8 mouse cellular contexts compared by ENCODE assay signal in the genomic region with DNA sequence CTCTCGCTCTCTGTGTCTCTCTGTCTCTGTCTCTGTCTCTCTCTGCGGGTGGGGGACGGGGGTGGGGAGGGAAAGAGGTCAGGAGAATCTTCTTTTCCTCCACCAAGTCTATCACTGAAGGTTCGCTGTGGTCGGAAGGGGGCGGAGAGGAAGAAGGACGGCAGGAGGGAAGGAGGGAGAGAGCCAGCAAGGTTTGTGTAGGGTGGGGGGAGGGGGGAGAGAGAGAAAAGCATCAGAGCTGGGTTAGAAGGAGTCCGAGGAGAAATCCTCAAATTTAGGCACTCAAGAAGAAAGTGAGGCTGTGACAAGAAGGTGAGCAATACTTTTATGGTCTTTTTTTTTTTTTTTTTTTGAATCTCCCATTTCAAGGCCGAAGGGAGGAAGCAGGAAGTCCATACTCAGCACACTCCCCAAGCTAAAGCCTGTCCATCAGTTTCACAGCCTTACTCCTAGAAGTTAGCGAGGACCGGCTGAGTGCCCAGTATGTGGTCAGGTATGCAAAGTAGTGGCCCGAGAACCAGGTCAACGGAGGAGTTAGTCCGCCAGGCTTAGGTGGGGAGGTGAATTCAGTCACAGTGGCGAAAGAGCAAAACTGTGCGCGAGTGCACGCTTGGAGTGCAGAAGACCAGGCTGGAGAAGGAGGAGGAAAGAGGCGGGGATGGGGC. TPM values are rescaled to one million over a fixed set of nuclear protein-coding genes. Genes with fewer than 3 reads are reported as not detected.
A peak's percentile ranks its signal among the peaks of the same experiment; 100 is the strongest.
DNase-seq lines count a peak whose midpoint lies in the region; ATAC-seq and TF ChIP-seq lines count a peak whose summit lies in the region.

No protein-coding gene starts in this region.

- H3K9me3 ChIP-seq in forebrain, embryonic 10.5 days: no peaks in the 10 kb centered on the region
- H3K9me3 ChIP-seq in hindbrain, embryonic 16.5 days (ENCODE audit: control insufficient read depth, low read length): no peaks in the 10 kb centered on the region
- H3K9me3 ChIP-seq in liver, embryonic 13.5 days (replicated peaks): no peaks in the 10 kb centered on the region
- no peaks in the 10 kb centered on the region for H3K9me3 ChIP-seq in neural tube, embryonic 15.5 days (replicated peaks)

- peak overlapping the region; percentile 71 for H3K4me3 ChIP-seq in bone marrow macrophage, adult 2 months (ENCODE audit: insufficient read depth, low read length)
- H3K4me3 ChIP-seq in forebrain, embryonic 10.5 days: peak overlapping the region; percentile 67
- H3K4me3 ChIP-seq in hindbrain, embryonic 16.5 days (ENCODE audit: low read length): peak overlapping the region; percentile 62
- H3K4me3 ChIP-seq in liver, embryonic 13.5 days (replicated peaks): peak overlapping the region; percentile 72
- peak overlapping the region; percentile 56 for H3K4me3 ChIP-seq in neural tube, embryonic 15.5 days (replicated peaks)

- no peak for TF ChIP-seq CTCF in bone marrow macrophage, adult 2 months (IDR thresholded peaks at IDR 0.05; ENCODE audit: low read depth, low read length)

- ATAC-seq in hindbrain, embryonic 16.5 days: peak; percentile 55; the same call in 1 of the 2 replicates
- peak; percentile 3; the same call in 1 of the 2 replicates for ATAC-seq in liver, embryonic 13.5 days (ENCODE audit: low read depth)
- ATAC-seq in neural tube, embryonic 15.5 days (ENCODE audit: low FRiP score): peak; percentile 33; the same call in 1 of the 2 replicates

- peak overlapping the region; percentile 67 for H3K4me2 ChIP-seq in hindbrain, embryonic 16.5 days (ENCODE audit: low read length)
- peak overlapping the region; percentile 87 for H3K4me2 ChIP-seq in liver, embryonic 13.5 days
- H3K4me2 ChIP-seq in neural tube, embryonic 15.5 days: peak overlapping the region; percentile 63

- DNase-seq in right cerebral cortex, postnatal 25 days: peak; percentile 12
- DNase-seq in right cerebral cortex, postnatal 14 days: no peak
- peak; percentile 19 for DNase-seq in forebrain, embryonic 10.5 days (ENCODE audit: extremely low spot score, low spot score)
- DNase-seq in liver, embryonic 13.5 days: peak; percentile 9
- DNase-seq in layer of hippocampus, postnatal 14 days (ENCODE audit: low spot score in 2 of 2): no peak

- peaks cover 100% of the 10 kb centered on the region for H3K27me3 ChIP-seq in forebrain, embryonic 10.5 days (ENCODE audit: poor library complexity, severe bottlenecking)
- peaks cover 2% of the 10 kb centered on the region; the same call in 1 of the 2 replicates for H3K27me3 ChIP-seq in hindbrain, embryonic 16.5 days (replicated peaks; ENCODE audit: control insufficient read depth, insufficient read depth, low read length)
- no peaks in the 10 kb centered on the region; the same call in 1 of the 2 replicates for H3K27me3 ChIP-seq in liver, embryonic 13.5 days
- H3K27me3 ChIP-seq in neural tube, embryonic 15.5 days (replicated peaks): peaks cover 4% of the 10 kb centered on the region; the same call in 1 of the 2 replicates

- TF ChIP-seq POLR2A in bone marrow macrophage, adult 2 months (IDR thresholded peaks at IDR 0.05; ENCODE audit: borderline replicate concordance, low read depth, low read length): no peak

- H3K36me3 ChIP-seq in forebrain, embryonic 10.5 days (replicated peaks): no peaks in the 10 kb centered on the region
- no peaks in the 10 kb centered on the region for H3K36me3 ChIP-seq in hindbrain, embryonic 16.5 days (ENCODE audit: control insufficient read depth, insufficient read depth, low read length)
- H3K36me3 ChIP-seq in liver, embryonic 13.5 days: no peaks in the 10 kb centered on the region
- H3K36me3 ChIP-seq in neural tube, embryonic 15.5 days: no peaks in the 10 kb centered on the region

- H3K27ac ChIP-seq in bone marrow macrophage, adult 2 months (ENCODE audit: insufficient read depth, low read depth, low read length): peak overlapping the region; percentile 98
- H3K27ac ChIP-seq in forebrain, embryonic 10.5 days: peak overlapping the region; percentile 95
- H3K27ac ChIP-seq in hindbrain, embryonic 16.5 days (ENCODE audit: low read depth, low read length): peak overlapping the region; percentile 83
- H3K27ac ChIP-seq in liver, embryonic 13.5 days: peak overlapping the region; percentile 89
- peak overlapping the region; percentile 87 for H3K27ac ChIP-seq in neural tube, embryonic 15.5 days (replicated peaks)

- peaks cover 17% of the 10 kb centered on the region for H3K4me1 ChIP-seq in bone marrow macrophage, adult 2 months (ENCODE audit: control insufficient read depth, insufficient read depth, low read length)
- H3K4me1 ChIP-seq in forebrain, embryonic 10.5 days: peaks cover 42% of the 10 kb centered on the region
- peaks cover 4% of the 10 kb centered on the region for H3K4me1 ChIP-seq in hindbrain, embryonic 16.5 days (ENCODE audit: control insufficient read depth, insufficient read depth, low read depth, low read length)
- H3K4me1 ChIP-seq in liver, embryonic 13.5 days (replicated peaks): peaks cover 65% of the 10 kb centered on the region
- H3K4me1 ChIP-seq in neural tube, embryonic 15.5 days: peaks cover 32% of the 10 kb centered on the region

- 21% methylated on average over 19 of the region's 19 CpGs for WGBS in forebrain, embryonic 10.5 days
- 20% methylated on average over 19 of the region's 19 CpGs for WGBS in hindbrain, embryonic 16.5 days
- WGBS in liver, embryonic 13.5 days (ENCODE audit: insufficient replicate concordance): 9% methylated on average over 18 of the region's 19 CpGs
- WGBS in neural tube, embryonic 15.5 days: 15% methylated on average over 19 of the region's 19 CpGs

- peak overlapping the region; percentile 75 for H3K9ac ChIP-seq in hindbrain, embryonic 16.5 days (ENCODE audit: low read depth, low read length)
- H3K9ac ChIP-seq in liver, embryonic 13.5 days: peak overlapping the region; percentile 82
- H3K9ac ChIP-seq in neural tube, embryonic 15.5 days (replicated peaks): no peak overlapping the region

RNA-seq across cellular contexts. Expression of a gene that starts 0.7 kb away (rescaled TPM):
- 60.4 and 64.3 TPM in 2 replicates for polyA plus RNA-seq in bone marrow macrophage, adult 2 months (2012; ENCODE audit: insufficient read depth, insufficient read length, missing spikeins)
- 67.4 and 70.8 TPM in 2 replicates for polyA plus RNA-seq in forebrain, embryonic 10.5 days (2016; fragmentation: Nextera tagmentation; extraction: Ambion mirVana)
- polyA plus RNA-seq in hindbrain, embryonic 16.5 days (2015; fragmentation: Nextera tagmentation; extraction: Ambion mirVana): 23.5 and 26.5 TPM in 2 replicates
- polyA plus RNA-seq in liver, embryonic 13.5 days (2015; fragmentation: Nextera tagmentation; extraction: Ambion mirVana): 24.1 and 29.7 TPM in 2 replicates
- 24.4 and 28.7 TPM in 2 replicates for polyA plus RNA-seq in neural tube, embryonic 15.5 days (2015; fragmentation: Nextera tagmentation; extraction: Ambion mirVana)
- 10 to 100 TPM; 25.8 to 27.0 TPM for total RNA-seq in layer of hippocampus, postnatal 14 days (2021)

Comparison
In these comparisons a context has a peak if more than half of its experiments do, and no peak if none do; other contexts are left out.
1. DNase-seq: peak in right cerebral cortex, postnatal 25 days (single experiment), forebrain, embryonic 10.5 days (single experiment) and liver, embryonic 13.5 days (single experiment); none in right cerebral cortex, postnatal 14 days (single experiment) and layer of hippocampus, postnatal 14 days (0 of 2).
2. ATAC-seq: peak in every context shown above with its lines; median percentile 55 in hindbrain, embryonic 16.5 days; 33 in neural tube, embryonic 15.5 days; 3 in liver, embryonic 13.5 days.
3. Peak in every context shown above with its lines, with median percentiles within 50 percentile points of each other: H3K27ac ChIP-seq, H3K4me3 ChIP-seq and H3K4me2 ChIP-seq.